Comparison of ENCODE assay signal across 29 mouse cellular contexts in the genomic region with DNA sequence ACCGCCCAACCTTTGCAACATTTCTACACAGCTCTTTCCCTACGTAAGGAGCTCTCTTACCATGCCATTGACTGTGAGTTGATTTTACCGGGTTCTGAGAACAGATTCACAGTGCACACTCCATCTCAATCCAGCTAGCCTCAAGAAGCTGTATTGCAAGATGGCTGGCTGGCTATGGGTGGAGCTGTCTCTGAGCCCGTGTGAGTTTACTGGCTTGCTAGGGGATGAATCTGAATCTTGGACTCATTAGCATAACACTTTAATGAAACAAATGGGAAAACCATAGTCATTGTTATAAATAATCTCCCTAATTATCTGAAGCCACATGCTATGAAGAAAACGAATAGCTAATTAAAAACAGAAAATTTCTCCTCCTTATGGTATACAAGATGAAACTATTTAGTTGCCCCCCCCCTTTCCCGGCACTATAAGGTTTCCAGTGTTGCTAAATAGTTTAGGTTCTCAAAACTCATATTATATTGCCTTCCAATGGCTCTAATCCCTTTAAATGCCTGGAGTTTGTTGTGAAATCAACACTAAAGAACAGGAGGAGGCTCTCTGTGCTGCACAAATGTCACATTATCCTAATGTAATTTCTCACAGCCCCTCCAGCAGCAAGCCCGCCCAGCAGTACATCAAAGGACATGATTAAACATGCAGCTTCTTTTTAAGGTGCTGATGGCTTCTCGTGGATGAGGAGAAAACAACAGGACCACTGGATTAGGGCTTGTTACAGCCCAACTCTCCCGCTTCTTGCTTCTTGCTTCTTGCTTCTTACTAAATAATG.
A peak's percentile ranks its signal among the peaks of the same experiment; 100 is the strongest.
DNase-seq lines count a peak whose midpoint lies in the region; ATAC-seq and TF ChIP-seq lines count a peak whose summit lies in the region.
"Had no signal": no experiment of that assay in that cellular context is flagged by ENCODE, and none has a peak within 500 bp of the region (broad histone marks: within the 10 kb centered on the region; RNA-seq: fewer than 3 reads in every experiment).

No protein-coding gene starts in this region.

- peaks cover 9% of the 10 kb centered on the region for H3K4me1 ChIP-seq in forebrain, embryonic 12.5 days
- H3K4me1 ChIP-seq in forebrain, embryonic 15.5 days, result no peaks in the 10 kb centered on the region
- H3K4me1 ChIP-seq in embryonic facial prominence, embryonic 15.5 days, result peaks cover 6% of the 10 kb centered on the region; the same call in 1 of the 2 replicates
- 0 out of 2 replicates have a peak, but pooled peaks cover 1% of the 10 kb centered on the region for H3K4me1 ChIP-seq in forebrain, embryonic 16.5 days (replicated peaks; ENCODE audit: control insufficient read depth, insufficient read depth, low read length)
- H3K4me1 ChIP-seq in midbrain, embryonic 15.5 days, result peaks cover 5% of the 10 kb centered on the region; the same call in 1 of the 2 replicates
- H3K4me1 ChIP-seq: kidney, embryonic 15.5 days; limb, embryonic 12.5 days; liver, embryonic 15.5 days; stomach, embryonic 15.5 days had no signal

- peaks cover 10% of the 10 kb centered on the region for H3K27me3 ChIP-seq in forebrain, embryonic 12.5 days
- no peaks in the 10 kb centered on the region for H3K27me3 ChIP-seq in forebrain, embryonic 15.5 days
- H3K27me3 ChIP-seq in embryonic facial prominence, embryonic 15.5 days, result no peaks in the 10 kb centered on the region
- H3K27me3 ChIP-seq in forebrain, embryonic 16.5 days (replicated peaks; ENCODE audit: control insufficient read depth, insufficient read depth, low read length), result no peaks in the 10 kb centered on the region
- no peaks in the 10 kb centered on the region for H3K27me3 ChIP-seq in midbrain, embryonic 15.5 days (replicated peaks)
- H3K27me3 ChIP-seq: kidney, embryonic 15.5 days; limb, embryonic 12.5 days; liver, embryonic 15.5 days; Patski; stomach, embryonic 15.5 days had no signal

- H3K4me2 ChIP-seq in forebrain, embryonic 12.5 days, result no peak overlapping the region
- H3K4me2 ChIP-seq in forebrain, embryonic 15.5 days (replicated peaks), result no peak overlapping the region
- H3K4me2 ChIP-seq in embryonic facial prominence, embryonic 15.5 days (replicated peaks), result no peak overlapping the region
- no peak overlapping the region for H3K4me2 ChIP-seq in forebrain, embryonic 16.5 days (ENCODE audit: low read length)
- no peak overlapping the region for H3K4me2 ChIP-seq in midbrain, embryonic 15.5 days
- H3K4me2 ChIP-seq: embryonic facial prominence, embryonic 13.5 days; heart, embryonic 11.5 days; hindbrain, embryonic 14.5 days; kidney, embryonic 15.5 days; limb, embryonic 12.5 days; liver, embryonic 15.5 days; lung, embryonic 14.5 days; stomach, embryonic 15.5 days had no signal

- peak; percentile 63; the same call in 1 of the 2 replicates for ATAC-seq in forebrain, embryonic 12.5 days (ENCODE audit: low FRiP score)
- ATAC-seq in forebrain, embryonic 15.5 days (replicated peaks), result no peak
- ATAC-seq in embryonic facial prominence, embryonic 15.5 days (ENCODE audit: insufficient number of reproducible peaks, low FRiP score, low TSS enrichment, low read depth), result peak; percentile 24; the same call in 1 of the 2 replicates
- peak; percentile 39; the same call in 1 of the 2 replicates for ATAC-seq in forebrain, embryonic 16.5 days
- ATAC-seq in midbrain, embryonic 15.5 days (replicated peaks), result 0 out of 2 replicates have a peak, but pooled peaks have one; percentile 48
- ATAC-seq: intestine, postnatal 0 days; Patski had no signal

- no peak for TF ChIP-seq CTCF in gastrocnemius, adult 2 months (IDR thresholded peaks at IDR 0.05)

- WGBS in forebrain, embryonic 12.5 days, result 34% methylated on average over 9 of the region's 9 CpGs
- 32% methylated on average over 9 of the region's 9 CpGs for WGBS in forebrain, embryonic 15.5 days
- WGBS in embryonic facial prominence, embryonic 15.5 days, result 46% methylated on average over 9 of the region's 9 CpGs
- WGBS in forebrain, embryonic 16.5 days, result 32% methylated on average over 9 of the region's 9 CpGs
- 42% methylated on average over 9 of the region's 9 CpGs for WGBS in midbrain, embryonic 15.5 days

- DNase-seq in gastrocnemius, adult 2 months, result no peak
- DNase-seq in thymus, postnatal 4 days, result no peak
- DNase-seq in layer of hippocampus, postnatal 36 days, result no peak
- DNase-seq: adrenal gland, postnatal 10 days; cerebellum, adult 11 months; cerebellum, adult 9-11 months; embryo, embryonic 11 days; gastrocnemius, postnatal 14 days; heart, adult 18-20 months; heart, postnatal 4 days; kidney, postnatal 25 days; lung, embryonic 14.5 days; lung, postnatal 14 days; right cerebral cortex, postnatal 25 days had no signal

- no peaks in the 10 kb centered on the region for H3K9me3 ChIP-seq in forebrain, embryonic 12.5 days
- H3K9me3 ChIP-seq in forebrain, embryonic 15.5 days, result no peaks in the 10 kb centered on the region
- no peaks in the 10 kb centered on the region for H3K9me3 ChIP-seq in embryonic facial prominence, embryonic 15.5 days (replicated peaks)
- H3K9me3 ChIP-seq in forebrain, embryonic 16.5 days (ENCODE audit: control insufficient read depth, low read length), result no peaks in the 10 kb centered on the region
- H3K9me3 ChIP-seq in midbrain, embryonic 15.5 days, result no peaks in the 10 kb centered on the region
- H3K9me3 ChIP-seq: embryonic facial prominence, embryonic 13.5 days; kidney, embryonic 15.5 days; limb, embryonic 12.5 days; liver, embryonic 15.5 days; stomach, embryonic 15.5 days had no signal

- intact Hi-C loops in gastrocnemius, adult 2 months (cut with DNase I), result no loop called here

- H3K36me3 ChIP-seq in forebrain, embryonic 12.5 days (replicated peaks), result no peaks in the 10 kb centered on the region
- no peaks in the 10 kb centered on the region for H3K36me3 ChIP-seq in forebrain, embryonic 15.5 days
- H3K36me3 ChIP-seq in embryonic facial prominence, embryonic 15.5 days, result no peaks in the 10 kb centered on the region
- no peaks in the 10 kb centered on the region for H3K36me3 ChIP-seq in forebrain, embryonic 16.5 days (ENCODE audit: control insufficient read depth, insufficient read depth)
- no peaks in the 10 kb centered on the region for H3K36me3 ChIP-seq in midbrain, embryonic 15.5 days (replicated peaks)
- H3K36me3 ChIP-seq: embryonic facial prominence, embryonic 13.5 days; kidney, embryonic 15.5 days; limb, embryonic 12.5 days; liver, embryonic 15.5 days; stomach, embryonic 15.5 days had no signal

- no peak overlapping the region for H3K9ac ChIP-seq in forebrain, embryonic 12.5 days
- no peak overlapping the region for H3K9ac ChIP-seq in forebrain, embryonic 15.5 days (replicated peaks)
- no peak overlapping the region for H3K9ac ChIP-seq in embryonic facial prominence, embryonic 15.5 days
- H3K9ac ChIP-seq in forebrain, embryonic 16.5 days (replicated peaks; ENCODE audit: low read depth, low read length), result no peak overlapping the region
- no peak overlapping the region for H3K9ac ChIP-seq in midbrain, embryonic 15.5 days
- H3K9ac ChIP-seq: embryonic facial prominence, embryonic 13.5 days; hindbrain, embryonic 14.5 days; kidney, embryonic 15.5 days; limb, embryonic 12.5 days; liver, embryonic 15.5 days; lung, embryonic 14.5 days; stomach, embryonic 15.5 days had no signal

- H3K27ac ChIP-seq in forebrain, embryonic 12.5 days, result no peak overlapping the region
- no peak overlapping the region for H3K27ac ChIP-seq in forebrain, embryonic 15.5 days (replicated peaks)
- 0 out of 2 replicates have a peak overlapping the region, but pooled peaks have one; percentile 11 for H3K27ac ChIP-seq in embryonic facial prominence, embryonic 15.5 days (replicated peaks)
- H3K27ac ChIP-seq in forebrain, embryonic 16.5 days (ENCODE audit: low read length), result no peak overlapping the region
- no peak overlapping the region for H3K27ac ChIP-seq in midbrain, embryonic 15.5 days
- no peak overlapping the region for H3K27ac ChIP-seq in gastrocnemius, adult 2 months
- H3K27ac ChIP-seq: embryonic facial prominence, embryonic 13.5 days; hindbrain, embryonic 14.5 days; kidney, embryonic 15.5 days; left cerebral cortex, adult 2 months; limb, embryonic 12.5 days; liver, embryonic 15.5 days; stomach, embryonic 15.5 days had no signal

- H3K4me3 ChIP-seq in forebrain, embryonic 12.5 days (replicated peaks), result no peak overlapping the region
- no peak overlapping the region for H3K4me3 ChIP-seq in forebrain, embryonic 15.5 days
- no peak overlapping the region for H3K4me3 ChIP-seq in embryonic facial prominence, embryonic 15.5 days (replicated peaks)
- H3K4me3 ChIP-seq in forebrain, embryonic 16.5 days (replicated peaks; ENCODE audit: low read length), result no peak overlapping the region
- H3K4me3 ChIP-seq in midbrain, embryonic 15.5 days, result no peak overlapping the region
- no peak overlapping the region for H3K4me3 ChIP-seq in gastrocnemius, adult 2 months
- H3K4me3 ChIP-seq: embryonic facial prominence, embryonic 13.5 days; kidney, embryonic 15.5 days; left cerebral cortex, adult 2 months; limb, embryonic 12.5 days; liver, embryonic 15.5 days; stomach, embryonic 15.5 days had no signal
